Mouse (Mus musculus): Measurements from ENCODE around the gene Gltpd2. TPM values are rescaled to one million over a fixed set of nuclear protein-coding genes. Genes with fewer than 3 reads are reported as not detected.
"Not testable (repeated sequence)": the region's sequence is repeated elsewhere in the genome, so short reads cannot be mapped to it uniquely, and the experiment has no call there.

Gene Gltpd2
- polyA plus RNA-seq (2012; ENCODE audit: insufficient read depth, insufficient read length, missing spikeins), result not detected in 2 replicates

DNA sequence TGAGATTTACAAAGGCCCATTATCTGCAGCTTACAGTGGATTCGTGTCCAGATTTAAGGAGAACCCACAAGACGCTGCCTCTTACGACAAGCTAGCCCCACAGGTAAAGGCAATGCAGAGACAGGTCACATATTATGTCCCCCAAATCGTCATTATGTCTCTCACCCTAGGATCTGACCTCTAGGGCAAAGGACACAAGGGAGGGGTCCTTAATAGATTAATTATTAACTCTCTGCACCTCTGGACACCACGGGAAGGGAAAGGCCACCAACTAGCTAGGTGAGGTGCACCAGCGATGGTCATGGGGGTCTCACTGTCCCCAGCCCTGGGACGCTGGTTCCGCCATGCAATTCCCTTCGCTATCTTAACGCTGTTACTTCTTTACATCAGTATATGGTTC is at the start of gene Gltpd2:
Gene Gltpd2 (plus strand): TSS at position 274 of the 400 bp plus-strand sequence.
- Histone ChIP-seq H3K27ac (ENCODE audit: insufficient read depth, low read depth, low read length) (no peak within 1 kb of the TSS), H3K4me1 (ENCODE audit: control insufficient read depth, insufficient read depth, low read length) (no peaks in the 10 kb centered on the region), H3K4me3 (ENCODE audit: insufficient read depth, low read length) (no peak within 1 kb of the TSS)
- TF ChIP-seq POLR2A (IDR thresholded peaks at IDR 0.05; ENCODE audit: borderline replicate concordance, low read depth, low read length), result no peak
- no peak for TF ChIP-seq CTCF (IDR thresholded peaks at IDR 0.05; ENCODE audit: low read depth, low read length)

DNA sequence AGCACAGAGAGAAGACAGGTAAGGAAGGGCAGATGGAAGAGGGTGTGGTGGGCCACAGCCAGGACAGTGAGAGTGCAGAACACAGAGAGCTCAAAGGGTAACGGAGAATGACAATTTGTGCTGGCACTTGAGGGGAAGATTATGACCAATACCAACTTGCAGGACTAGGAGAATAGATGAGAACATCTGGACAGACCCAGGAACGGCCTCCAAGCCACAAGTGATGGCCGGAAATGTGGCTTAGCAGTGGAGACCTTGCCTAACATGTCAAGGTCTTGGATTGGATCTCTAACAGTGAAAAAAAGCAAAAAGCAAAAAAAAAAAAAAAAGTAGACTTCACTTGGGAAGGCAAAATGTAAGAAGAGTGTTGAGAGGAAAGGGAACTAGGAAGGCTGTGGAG is 49.2 kb upstream of the Gltpd2 start:
- peak overlapping the region; percentile 99 for H3K27ac ChIP-seq (ENCODE audit: insufficient read depth, low read depth, low read length)
- peaks cover 71% of the 10 kb centered on the region for H3K4me1 ChIP-seq (ENCODE audit: control insufficient read depth, insufficient read depth, low read length)
- no peak overlapping the region for H3K4me3 ChIP-seq (ENCODE audit: insufficient read depth, low read length)
- TF ChIP-seq CTCF (IDR thresholded peaks at IDR 0.05; ENCODE audit: low read depth, low read length) (no peak), POLR2A (IDR thresholded peaks at IDR 0.05; ENCODE audit: borderline replicate concordance, low read depth, low read length) (no peak)

DNA sequence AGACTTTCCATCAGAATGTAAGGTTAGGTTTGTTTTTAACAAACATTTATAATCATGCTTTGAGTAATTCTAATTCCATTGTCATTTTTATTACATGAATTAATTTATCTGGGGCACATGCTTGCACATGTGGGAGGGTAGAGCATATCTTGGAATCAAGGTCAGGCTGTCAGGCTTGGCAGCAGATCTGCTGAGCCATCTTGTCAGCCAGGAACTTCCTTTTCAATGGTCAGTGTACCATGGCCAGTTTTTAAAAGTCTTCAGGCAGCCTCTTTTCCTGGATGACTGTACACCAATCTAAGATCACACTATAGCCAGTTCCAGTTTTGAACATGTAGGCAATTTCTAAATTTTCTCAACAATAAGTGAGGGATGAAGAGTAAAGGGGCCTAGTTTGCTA is 46.3 kb upstream of the Gltpd2 start:
- peak overlapping the region; percentile 78 for H3K27ac ChIP-seq (ENCODE audit: insufficient read depth, low read depth, low read length)
- no peak overlapping the region for H3K4me3 ChIP-seq (ENCODE audit: insufficient read depth, low read length)
- TF ChIP-seq CTCF (IDR thresholded peaks at IDR 0.05; ENCODE audit: low read depth, low read length), result no peak
- no peak for TF ChIP-seq POLR2A (IDR thresholded peaks at IDR 0.05; ENCODE audit: borderline replicate concordance, low read depth, low read length)
- peaks cover 58% of the 10 kb centered on the region for H3K4me1 ChIP-seq (ENCODE audit: control insufficient read depth, insufficient read depth, low read length)

DNA sequence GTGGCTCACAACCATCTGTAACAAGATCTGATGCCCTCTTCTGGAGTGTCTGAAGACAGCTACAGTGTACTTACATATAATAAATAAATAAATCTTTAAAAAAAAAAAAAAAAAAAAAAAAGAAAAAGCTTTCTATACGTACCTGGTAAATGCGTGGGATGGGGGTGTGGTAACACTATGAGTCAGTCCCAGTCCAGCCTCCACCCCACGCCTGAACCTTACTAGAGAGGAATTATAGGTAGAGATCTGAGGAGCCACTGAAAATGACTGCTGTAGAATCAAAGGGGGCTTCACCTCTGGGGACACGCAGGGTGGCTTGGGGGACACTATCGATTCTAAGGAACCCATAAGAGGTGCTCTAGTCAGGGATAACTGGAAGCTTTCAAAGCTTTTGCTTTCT is 45.7 kb upstream of the Gltpd2 start:
- not testable (repeated sequence) for H3K4me3 ChIP-seq (ENCODE audit: insufficient read depth, low read length)
- peak overlapping the region; percentile 78 for H3K27ac ChIP-seq (ENCODE audit: insufficient read depth, low read depth, low read length)
- H3K4me1 ChIP-seq (ENCODE audit: control insufficient read depth, insufficient read depth, low read length), result peaks cover 59% of the 10 kb centered on the region

DNA sequence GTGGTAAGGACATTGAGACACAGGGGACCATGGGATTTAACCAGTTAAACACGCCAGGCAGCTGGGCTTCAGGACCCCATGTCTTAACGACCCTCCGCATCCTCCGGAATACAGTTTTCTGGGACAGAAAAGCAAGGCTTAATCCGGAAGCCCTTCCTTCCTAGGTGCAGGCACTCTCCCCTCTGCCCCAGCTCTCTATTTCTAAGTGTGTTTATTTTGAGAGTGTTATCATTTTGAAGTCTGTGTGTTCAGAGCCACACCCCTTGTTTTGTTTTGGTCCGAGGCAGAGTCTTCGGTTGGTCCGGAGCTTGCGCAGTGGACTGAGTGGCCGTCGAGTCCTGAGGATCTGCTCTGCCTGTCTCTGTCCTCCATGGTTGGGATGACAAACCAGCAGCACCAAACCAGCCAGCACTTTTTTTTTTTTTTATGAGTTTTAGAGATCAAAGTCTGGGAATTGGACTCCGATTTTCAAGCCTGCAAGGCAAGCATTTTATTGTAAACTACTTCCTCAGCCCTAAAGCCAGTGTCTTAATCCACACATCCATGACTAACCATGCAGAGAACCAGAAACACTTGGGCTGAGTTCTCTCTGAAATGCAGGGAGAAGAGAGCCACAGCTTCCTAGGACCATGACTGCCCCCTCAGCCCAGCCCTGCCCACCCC is 44.0 kb upstream of the Gltpd2 start:
- H3K4me3 ChIP-seq (ENCODE audit: insufficient read depth, low read length), result no peak overlapping the region
- peak overlapping the region; percentile 72 for H3K27ac ChIP-seq (ENCODE audit: insufficient read depth, low read depth, low read length)
- peaks cover 57% of the 10 kb centered on the region for H3K4me1 ChIP-seq (ENCODE audit: control insufficient read depth, insufficient read depth, low read length)
- TF ChIP-seq CTCF (IDR thresholded peaks at IDR 0.05; ENCODE audit: low read depth, low read length) (no peak), POLR2A (IDR thresholded peaks at IDR 0.05; ENCODE audit: borderline replicate concordance, low read depth, low read length) (no peak)

DNA sequence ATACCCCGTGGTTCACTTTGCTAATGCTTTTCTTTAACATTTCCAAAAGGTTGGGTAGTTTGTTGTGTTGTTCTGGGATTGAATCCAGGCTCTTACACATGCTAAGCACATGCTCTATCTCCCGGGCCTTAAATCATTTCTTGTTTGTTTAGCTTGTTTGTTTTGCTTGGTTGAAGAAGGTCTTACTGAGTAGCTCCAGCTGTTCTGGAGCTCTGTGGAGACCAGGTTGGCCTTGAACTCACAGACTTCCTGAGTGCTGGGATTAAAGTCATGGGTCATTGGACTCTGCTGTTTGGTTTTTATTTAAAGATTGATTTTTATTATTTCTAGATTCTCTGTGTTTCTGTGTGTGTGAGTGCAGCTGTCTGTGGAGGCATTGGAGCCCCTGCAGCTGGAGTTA is 33.5 kb upstream of the Gltpd2 start:
- Histone ChIP-seq H3K27ac (ENCODE audit: insufficient read depth, low read depth, low read length) (no peak overlapping the region), H3K4me1 (ENCODE audit: control insufficient read depth, insufficient read depth, low read length) (peaks cover 47% of the 10 kb centered on the region), H3K4me3 (ENCODE audit: insufficient read depth, low read length) (no peak overlapping the region)
- TF ChIP-seq POLR2A (IDR thresholded peaks at IDR 0.05; ENCODE audit: borderline replicate concordance, low read depth, low read length), result no peak
- no peak for TF ChIP-seq CTCF (IDR thresholded peaks at IDR 0.05; ENCODE audit: low read depth, low read length)

DNA sequence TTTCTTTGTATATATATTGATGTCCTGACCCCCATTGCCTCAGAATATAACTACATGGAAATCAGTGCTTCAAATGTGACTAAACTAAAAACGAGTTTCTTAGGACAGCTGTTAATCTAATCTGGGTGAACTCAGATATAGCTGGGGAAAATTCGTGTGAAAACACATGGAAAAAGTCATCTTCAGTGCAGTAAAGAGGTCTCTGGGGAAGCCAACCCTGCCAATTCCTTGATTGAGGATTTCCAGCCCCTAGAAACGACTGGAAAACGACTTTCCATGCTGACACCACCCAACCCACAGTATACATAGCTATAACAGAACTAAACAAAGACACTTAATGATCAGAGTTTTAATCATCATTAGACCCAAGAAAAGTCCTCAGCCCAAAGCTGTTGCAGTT is 31.2 kb upstream of the Gltpd2 start:
- TF ChIP-seq POLR2A (IDR thresholded peaks at IDR 0.05; ENCODE audit: borderline replicate concordance, low read depth, low read length) (no peak), CTCF (IDR thresholded peaks at IDR 0.05; ENCODE audit: low read depth, low read length) (no peak)
- Histone ChIP-seq H3K4me3 (ENCODE audit: insufficient read depth, low read length) (no peak overlapping the region), H3K27ac (ENCODE audit: insufficient read depth, low read depth, low read length) (0 out of 2 replicates have a peak overlapping the region, but pooled peaks have one; percentile 19), H3K4me1 (ENCODE audit: control insufficient read depth, insufficient read depth, low read length) (peaks cover 44% of the 10 kb centered on the region)

DNA sequence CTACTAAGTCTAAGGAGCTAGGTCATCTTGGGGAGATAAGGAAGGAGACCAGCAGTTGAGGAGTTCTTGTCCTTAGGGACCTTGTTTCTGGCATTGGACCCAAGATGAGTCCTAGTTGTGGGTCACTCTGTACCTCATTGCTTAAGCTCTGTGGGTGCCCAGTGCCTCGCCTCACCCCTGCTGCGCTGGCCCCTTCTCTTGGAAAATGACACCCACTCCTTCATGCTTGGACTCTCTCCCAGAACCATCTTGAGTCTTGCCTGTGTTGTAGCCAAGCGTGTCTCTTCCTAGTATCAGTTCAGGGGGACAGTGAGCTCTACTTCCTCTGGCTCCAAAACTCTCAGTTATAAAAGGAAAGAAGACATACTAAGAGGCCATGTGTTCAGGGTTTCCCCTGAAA is 29.9 kb upstream of the Gltpd2 start:
- TF ChIP-seq POLR2A (IDR thresholded peaks at IDR 0.05; ENCODE audit: borderline replicate concordance, low read depth, low read length), result no peak
- no peak for TF ChIP-seq CTCF (IDR thresholded peaks at IDR 0.05; ENCODE audit: low read depth, low read length)
- Histone ChIP-seq H3K27ac (ENCODE audit: insufficient read depth, low read depth, low read length) (peak overlapping the region; percentile 95), H3K4me1 (ENCODE audit: control insufficient read depth, insufficient read depth, low read length) (peaks cover 42% of the 10 kb centered on the region), H3K4me3 (ENCODE audit: insufficient read depth, low read length) (peak overlapping the region; percentile 2; the same call in 1 of the 2 replicates)

DNA sequence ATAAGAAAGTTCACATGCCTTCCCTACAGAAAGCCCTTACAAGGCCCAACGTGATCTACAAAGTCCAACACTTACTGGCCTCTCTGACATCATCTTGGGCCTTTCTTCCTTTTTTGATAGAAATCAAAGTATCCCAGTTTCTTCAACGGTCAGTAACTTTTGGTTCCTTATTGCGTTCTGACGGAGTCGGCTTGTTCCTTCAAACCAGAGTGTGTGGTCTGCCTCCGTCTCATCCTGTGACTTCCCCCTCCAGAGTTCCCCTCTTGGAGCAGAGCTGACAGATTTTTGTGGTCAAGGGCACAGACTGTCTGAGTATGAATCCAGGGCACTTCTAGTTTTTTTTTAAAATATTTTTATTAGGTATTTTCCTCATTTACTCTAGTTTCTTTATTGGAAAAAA is 29.3 kb upstream of the Gltpd2 start:
- Histone ChIP-seq H3K4me3 (ENCODE audit: insufficient read depth, low read length) (no peak overlapping the region), H3K4me1 (ENCODE audit: control insufficient read depth, insufficient read depth, low read length) (peaks cover 42% of the 10 kb centered on the region), H3K27ac (ENCODE audit: insufficient read depth, low read depth, low read length) (peak overlapping the region; percentile 95)
- TF ChIP-seq CTCF (IDR thresholded peaks at IDR 0.05; ENCODE audit: low read depth, low read length) (no peak), POLR2A (IDR thresholded peaks at IDR 0.05; ENCODE audit: borderline replicate concordance, low read depth, low read length) (no peak)

DNA sequence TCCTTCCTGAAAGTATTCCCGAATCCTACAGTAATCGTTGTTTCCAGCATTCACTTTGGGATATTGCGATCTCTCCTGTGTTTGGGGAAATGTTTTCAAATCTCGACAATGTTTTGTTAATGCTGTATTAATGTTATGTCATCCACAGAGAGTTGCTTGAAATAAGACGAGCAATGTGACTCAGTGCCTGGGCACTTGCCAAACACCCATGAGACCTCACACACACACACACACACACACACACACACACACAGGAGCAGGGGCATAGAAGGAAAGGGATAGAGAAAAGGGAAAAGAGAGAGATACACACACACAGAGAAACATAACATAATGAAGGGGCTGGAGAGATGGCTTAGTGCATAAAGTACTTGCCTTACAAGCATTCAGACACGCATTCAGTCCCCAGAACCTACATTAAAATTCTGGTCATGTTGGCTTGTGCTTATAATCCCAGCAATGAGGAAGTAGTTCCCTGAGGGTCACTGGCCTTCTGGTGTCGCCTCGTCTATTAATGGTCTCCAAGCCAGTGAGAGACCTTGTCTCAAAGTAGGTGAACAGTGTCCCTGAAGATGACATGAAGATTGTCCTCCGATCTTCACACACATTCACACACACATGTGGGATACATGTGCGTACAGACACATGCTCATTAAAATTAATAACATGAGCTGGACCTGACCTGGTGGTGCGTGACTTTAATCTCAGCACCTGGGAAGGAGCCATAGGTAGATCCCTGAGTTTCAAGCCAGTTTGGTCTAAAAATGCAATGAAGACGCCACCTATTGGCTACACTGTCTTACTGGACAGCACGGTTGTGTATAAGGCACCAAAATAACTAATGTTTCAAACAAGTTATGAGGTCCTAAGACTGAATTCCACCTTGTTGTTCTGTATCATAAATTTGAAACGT is 19.2 kb upstream of the Gltpd2 start:
- no peak for TF ChIP-seq POLR2A (IDR thresholded peaks at IDR 0.05; ENCODE audit: borderline replicate concordance, low read depth, low read length)
- TF ChIP-seq CTCF (IDR thresholded peaks at IDR 0.05; ENCODE audit: low read depth, low read length), result no peak
- Histone ChIP-seq H3K4me1 (ENCODE audit: control insufficient read depth, insufficient read depth, low read length) (peaks cover 33% of the 10 kb centered on the region), H3K27ac (ENCODE audit: insufficient read depth, low read depth, low read length) (peak overlapping the region; percentile 92), H3K4me3 (ENCODE audit: insufficient read depth, low read length) (no peak overlapping the region)

Data from bone marrow macrophage, adult 2 months (primary cell).